Mouse (Mus musculus): ENCODE measurements at regions not wholly inside any gene's neighbourhood (a gene's known extent, or its start where the extent isn't known, plus 50 kb on each side); places are given as distances from the start of the nearest gene placed in this dataset.
A peak's percentile ranks its signal among the peaks of the same experiment; 100 is the strongest.

DNA sequence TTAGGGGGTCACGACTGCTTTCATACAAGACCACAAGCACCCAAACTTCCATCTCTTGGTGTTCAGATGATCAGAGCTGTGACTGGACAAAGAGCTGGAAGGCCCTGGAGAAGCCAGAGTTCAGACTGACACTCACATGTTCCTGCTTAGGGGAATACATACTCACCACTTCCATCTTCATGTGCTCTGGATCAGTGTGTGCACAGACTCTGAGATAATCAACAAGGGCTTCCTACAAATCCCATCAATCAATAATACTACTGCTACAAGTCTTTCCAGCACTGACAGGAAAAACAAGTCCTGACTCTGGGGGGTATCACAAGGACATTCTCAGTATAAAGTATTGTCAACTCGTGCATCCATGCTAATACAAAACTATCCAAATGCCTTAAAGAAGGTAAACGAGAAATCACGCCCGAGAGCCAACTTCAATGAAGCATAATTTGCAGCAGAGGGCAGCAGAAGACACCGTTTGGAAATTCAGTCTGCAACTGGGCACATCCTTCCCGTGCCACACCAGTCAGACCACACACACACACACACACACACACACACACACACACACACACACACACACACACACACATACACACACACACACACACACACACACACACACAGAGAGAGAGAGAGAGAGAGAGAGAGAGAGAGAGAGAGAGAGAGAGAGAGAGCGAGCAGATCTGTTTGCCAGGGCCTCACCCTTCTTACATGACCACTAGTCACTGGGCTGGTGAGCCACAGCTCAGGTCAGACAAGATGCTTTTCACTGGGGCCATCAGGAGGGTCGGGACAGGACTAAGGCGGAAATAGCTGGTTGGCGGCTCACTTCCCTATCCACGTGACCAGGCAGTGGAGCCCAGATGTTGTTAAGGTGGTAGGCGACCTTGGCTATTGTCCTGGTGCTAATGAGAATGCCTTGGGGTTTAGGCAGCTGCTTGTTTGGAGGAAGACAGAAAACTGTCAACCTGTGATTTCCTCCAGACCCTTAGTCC lies 75.4 kb upstream of the Foxa2 start:
- 0 out of 2 replicates have a peak, but pooled peaks have one; percentile 29 for TF ChIP-seq ZC3H11A (IDR thresholded peaks at IDR 0.05; ENCODE audit: borderline replicate concordance, low read depth, low read length)
- TF ChIP-seq MAFK (IDR thresholded peaks at IDR 0.05; ENCODE audit: insufficient read depth, low read depth, low read length) = no peak
- TF ChIP-seq ZNF384 (IDR thresholded peaks at IDR 0.05; ENCODE audit: low read depth, low read length) = no peak
- no peak for TF ChIP-seq HCFC1 (IDR thresholded peaks at IDR 0.05; ENCODE audit: borderline replicate concordance, insufficient read depth, low read length)
- TF ChIP-seq CHD2 (IDR thresholded peaks at IDR 0.05; ENCODE audit: low read depth, low read length) = no peak
